Mouse (Mus musculus): ENCODE measurements around the gene Adam17. TPM values are rescaled to one million over a fixed set of nuclear protein-coding genes. Genes with fewer than 3 reads are reported as not detected.

Gene Adam17
- polyA plus RNA-seq, 1 experiment from 2014 or later, result 28.4 TPM

GRCm38 (mm10) chr12:21284761-21285441, 88.5 kb downstream of the Adam17 start, which contains the start of gene Cpsf3:
TSS of gene Cpsf3 (plus strand) at chr12:21285391.
- H3K9me3 ChIP-seq (ENCODE audit: control insufficient read depth, low read length), result no peaks in the 10 kb centered on the region
- 54% methylated on average over 11 of the region's 11 CpGs for WGBS
- H3K27me3 ChIP-seq (replicated peaks; ENCODE audit: control insufficient read depth, insufficient read depth, low read length), result no peaks in the 10 kb centered on the region
- no peak for ATAC-seq
- H3K4me2 ChIP-seq (ENCODE audit: low read depth, low read length), result peak within 1 kb of the TSS; percentile 69
- no peaks in the 10 kb centered on the region for H3K36me3 ChIP-seq (ENCODE audit: control insufficient read depth, insufficient read depth, low read length)
- H3K4me3 ChIP-seq (ENCODE audit: low read length), result peak within 1 kb of the TSS; percentile 93
- peak within 1 kb of the TSS; percentile 92 for H3K27ac ChIP-seq (ENCODE audit: low read length)
- peaks cover 7% of the 10 kb centered on the region for H3K4me1 ChIP-seq (ENCODE audit: control insufficient read depth, insufficient read depth, low read length)
- peak within 1 kb of the TSS; percentile 93 for H3K9ac ChIP-seq (ENCODE audit: low read depth, low read length)

GRCm38 (mm10) chr12:21277352-21277864, 96.0 kb downstream of the Adam17 start:
- Histone ChIP-seq H3K27me3 (replicated peaks; ENCODE audit: control insufficient read depth, insufficient read depth, low read length) (no peaks in the 10 kb centered on the region), H3K9me3 (ENCODE audit: control insufficient read depth, low read length) (no peaks in the 10 kb centered on the region), H3K36me3 (ENCODE audit: control insufficient read depth, insufficient read depth, low read length) (no peaks in the 10 kb centered on the region), H3K4me2 (ENCODE audit: low read depth, low read length) (no peak overlapping the region), H3K4me1 (ENCODE audit: control insufficient read depth, insufficient read depth, low read length) (no peaks in the 10 kb centered on the region), H3K4me3 (ENCODE audit: low read length) (no peak overlapping the region), H3K9ac (ENCODE audit: low read depth, low read length) (no peak overlapping the region), H3K27ac (ENCODE audit: low read length) (no peak overlapping the region)
- 81% methylated on average over 1 of the region's 1 CpGs for WGBS
- no peak for ATAC-seq

- 82% methylated on average over 7 of the region's 7 CpGs for WGBS
Measured at GRCm38 (mm10) chr12:21274446-21274845, 99.0 kb downstream of the Adam17 start.

More at GRCm38 (mm10) chr12:21274446-21274845, 99.0 kb downstream of the Adam17 start:
- no peak for ATAC-seq
- Histone ChIP-seq H3K27ac (ENCODE audit: low read length) (no peak overlapping the region), H3K4me3 (ENCODE audit: low read length) (no peak overlapping the region), H3K4me1 (ENCODE audit: control insufficient read depth, insufficient read depth, low read length) (no peaks in the 10 kb centered on the region), H3K9me3 (ENCODE audit: control insufficient read depth, low read length) (no peaks in the 10 kb centered on the region), H3K9ac (ENCODE audit: low read depth, low read length) (no peak overlapping the region), H3K4me2 (ENCODE audit: low read depth, low read length) (no peak overlapping the region), H3K27me3 (replicated peaks; ENCODE audit: control insufficient read depth, insufficient read depth, low read length) (no peaks in the 10 kb centered on the region), H3K36me3 (ENCODE audit: control insufficient read depth, insufficient read depth, low read length) (no peaks in the 10 kb centered on the region)

Other genes starting within 250 kb of the Adam17 start
- 94.2 and 105 TPM in 2 replicates for gene Cpsf3, start 88.2 kb downstream of the Adam17 start, polyA plus RNA-seq (2015; fragmentation: Nextera tagmentation; extraction: Ambion mirVana)
- gene Itgb1bp1, start 87.3 kb downstream of the Adam17 start, polyA plus RNA-seq (2015; fragmentation: Nextera tagmentation; extraction: Ambion mirVana), result 40.1 and 42.5 TPM in 2 replicates
- gene Iah1, start 57.2 kb downstream of the Adam17 start, polyA plus RNA-seq (2015; fragmentation: Nextera tagmentation; extraction: Ambion mirVana), result 82.5 and 92.3 TPM in 2 replicates
- 497 and 562 TPM in 2 replicates for gene Ywhaq, start 44.0 kb upstream of the Adam17 start, polyA plus RNA-seq (2015; fragmentation: Nextera tagmentation; extraction: Ambion mirVana)

Data from intestine, embryonic 16.5 days (tissue).